Mouse (Mus musculus) left cerebral cortex, postnatal 14 days (tissue): Measurements from ENCODE around the gene Ntmt1. TPM values are rescaled to one million over a fixed set of nuclear protein-coding genes. Genes with fewer than 3 reads are reported as not detected.

Experiments
- DNase-seq, 2 experiments: peaks; one replicate each; pipeline ENCODE4 v3.0.0; 2021 to 2022; ENCODE audit warnings: low spot score in 2 of 2, mixed read lengths in 1 of 2
- intact Hi-C: fragments of 180-260 bp; cut with DNase I; formaldehyde crosslinking; loops from one replicate; pipeline ENCODE4 v1.15.1; 2025
- total RNA-seq, 2 experiments: library from RNA; stranded (reverse); gene quantifications; 2 replicates each; pipeline ENCODE4 v1.2.3; 2021

Gene Ntmt1
- total RNA-seq, 2 experiments from 2014 or later: 39.6 to 40.7 TPM

GRCm38 (mm10) chr2:30809503-30809902, 1.9 kb downstream of the Ntmt1 start:
- intact Hi-C loops: no loop called here

GRCm38 (mm10) chr2:30810573-30810972, 2.9 kb downstream of the Ntmt1 start:
- intact Hi-C loops: no loop called here
- no peak for DNase-seq

More at GRCm38 (mm10) chr2:30809503-30809902, 1.9 kb downstream of the Ntmt1 start:
- no peak for DNase-seq

GRCm38 (mm10) chr2:30816383-30816782, 8.8 kb downstream of the Ntmt1 start:
- intact Hi-C loops: no loop called here
- no peak for DNase-seq

GRCm38 (mm10) chr2:30819873-30820272, 12.2 kb downstream of the Ntmt1 start:
- intact Hi-C loops: no loop called here
- no peak for DNase-seq

- intact Hi-C loops: no loop called here
- no peak for DNase-seq
Measured at GRCm38 (mm10) chr2:30821073-30821472, 13.4 kb downstream of the Ntmt1 start.

- no peak for DNase-seq
- intact Hi-C loops: no loop called here
Measured at GRCm38 (mm10) chr2:30822460-30822859, 14.8 kb downstream of the Ntmt1 start.

GRCm38 (mm10) chr2:30823385-30824153, 15.9 kb downstream of the Ntmt1 start:
- intact Hi-C loops: no loop called here
- DNase-seq: peak in 1 of 2 experiments; percentile 68

GRCm38 (mm10) chr2:30826825-30827748, 19.5 kb downstream of the Ntmt1 start:
- DNase-seq: peak; percentile 65 to 76
- intact Hi-C loops: no loop called here

- intact Hi-C loops: no loop called here
Measured at GRCm38 (mm10) chr2:30827749-30828475, 20.3 kb downstream of the Ntmt1 start.

GRCm38 (mm10) chr2:30829315-30829714, 21.7 kb downstream of the Ntmt1 start:
- intact Hi-C loops: no loop called here
- DNase-seq: no peak

More at GRCm38 (mm10) chr2:30827749-30828475, 20.3 kb downstream of the Ntmt1 start:
- peak; percentile 94 to 96 for DNase-seq

GRCm38 (mm10) chr2:30830283-30830795, 22.7 kb downstream of the Ntmt1 start, which contains the start of gene Asb6:
TSS of gene Asb6 (minus strand) at chr2:30830333.
- no peak for DNase-seq
- intact Hi-C loops: loop anchor here (5.0 kb wide), 1 partner anchor 102 kb away; no protein-coding TSS in a partner anchor

GRCm38 (mm10) chr2:30833644-30834043, 26.0 kb downstream of the Ntmt1 start:
- DNase-seq: no peak
- intact Hi-C loops: loop anchor here (5.0 kb wide), 1 partner anchor 99 kb away; no protein-coding TSS in a partner anchor

- DNase-seq: no peak
- intact Hi-C loops: loop anchor here (5.0 kb wide), 1 partner anchor 98 kb away; no protein-coding TSS in a partner anchor
Measured at GRCm38 (mm10) chr2:30834373-30835022, 26.9 kb downstream of the Ntmt1 start, which contains the start of gene Prrx2. TSS of gene Prrx2 (plus strand) at chr2:30834972.

GRCm38 (mm10) chr2:30836238-30836990, 28.8 kb downstream of the Ntmt1 start:
- intact Hi-C loops: no loop called here
- no peak for DNase-seq

GRCm38 (mm10) chr2:30842615-30843014, 35.0 kb downstream of the Ntmt1 start:
- DNase-seq: no peak
- intact Hi-C loops: no loop called here

- no peak for DNase-seq
- intact Hi-C loops: no loop called here
Measured at GRCm38 (mm10) chr2:30845152-30846070, 37.8 kb downstream of the Ntmt1 start.

GRCm38 (mm10) chr2:30846236-30846635, 38.6 kb downstream of the Ntmt1 start:
- DNase-seq: no peak
- intact Hi-C loops: no loop called here
